Mouse (Mus musculus): Measurements from ENCODE around the gene Hexa. TPM values are rescaled to one million over a fixed set of nuclear protein-coding genes. Genes with fewer than 3 reads are reported as not detected.

Gene Hexa
- total and polyA plus RNA-seq, 2 experiments from 2014 or later, result 42.2 to 90.9 TPM

DNA sequence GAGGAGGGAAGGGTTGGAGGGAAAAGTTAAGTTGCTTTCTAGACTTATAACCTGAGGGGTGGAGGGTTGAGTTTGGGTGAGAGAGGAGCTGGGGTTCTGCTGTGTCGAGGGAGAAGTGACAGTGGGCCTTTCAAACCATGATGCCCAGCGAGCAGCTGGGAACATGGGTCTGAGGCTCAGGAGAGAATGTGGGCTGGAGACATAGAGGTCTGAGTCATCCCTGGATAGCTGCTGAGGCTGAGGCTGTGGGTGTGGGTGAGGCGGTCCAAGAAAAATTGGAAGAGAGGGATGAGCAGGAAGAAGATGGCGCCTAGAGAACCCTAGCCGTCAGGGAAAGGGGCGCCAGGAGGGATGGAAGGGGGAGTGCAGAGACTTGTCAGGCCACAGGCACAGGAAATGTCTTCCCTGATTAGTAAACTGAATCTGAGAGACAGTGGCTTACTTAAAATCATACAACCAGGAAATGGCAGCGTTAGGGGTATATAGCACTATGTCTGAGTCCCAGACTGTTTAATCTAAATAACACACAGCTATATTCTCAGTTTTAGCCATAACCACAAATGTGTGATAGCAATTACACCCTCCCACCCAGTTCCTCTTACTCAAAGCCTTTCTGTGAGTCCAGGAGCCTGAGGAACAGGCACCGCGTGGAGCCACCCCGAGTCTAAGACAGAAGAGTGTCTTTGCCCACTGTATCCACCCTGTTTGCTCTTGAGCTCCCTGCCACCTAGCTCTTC lies 50.5 kb downstream of the Hexa start:
- Histone ChIP-seq H3K4me2 (ENCODE audit: low read depth, low read length) (no peak overlapping the region), H3K9ac (replicated peaks; ENCODE audit: low read depth, low read length) (no peak overlapping the region), H3K27me3 (ENCODE audit: control insufficient read depth, insufficient read depth, low read length) (0 out of 2 replicates have a peak, but pooled peaks cover 6% of the 10 kb centered on the region), H3K36me3 (replicated peaks; ENCODE audit: control insufficient read depth, insufficient read depth, low read length) (no peaks in the 10 kb centered on the region), H3K4me3 (ENCODE audit: low read depth, low read length) (no peak overlapping the region), H3K4me1 (ENCODE audit: control insufficient read depth, insufficient read depth) (0 out of 2 replicates have a peak, but pooled peaks cover 5% of the 10 kb centered on the region), H3K27ac (ENCODE audit: low read depth) (no peak overlapping the region), H3K9me3 (replicated peaks; ENCODE audit: control insufficient read depth, low read length) (no peaks in the 10 kb centered on the region)
- no peak for ATAC-seq (ENCODE audit: insufficient read depth, low read depth)
- DNase-seq (ENCODE audit: low spot score), result no peak
- TF ChIP-seq CTCF (IDR thresholded peaks at IDR 0.05; ENCODE audit: low read depth) (no peak), EP300 (IDR thresholded peaks at IDR 0.05; ENCODE audit: low read depth) (no peak)
- WGBS, result 66% methylated on average over 10 of the region's 10 CpGs

GRCm38 (mm10) chr9:59601661-59602060 lies 62.3 kb downstream of the Hexa start:
- Histone ChIP-seq H3K4me3 (ENCODE audit: low read depth, low read length) (no peak overlapping the region), H3K4me2 (ENCODE audit: low read depth, low read length) (no peak overlapping the region), H3K36me3 (replicated peaks; ENCODE audit: control insufficient read depth, insufficient read depth, low read length) (no peaks in the 10 kb centered on the region), H3K4me1 (ENCODE audit: control insufficient read depth, insufficient read depth) (no peaks in the 10 kb centered on the region), H3K27me3 (ENCODE audit: control insufficient read depth, insufficient read depth, low read length) (peaks cover 27% of the 10 kb centered on the region), H3K27ac (ENCODE audit: low read depth) (no peak overlapping the region), H3K9ac (replicated peaks; ENCODE audit: low read depth, low read length) (no peak overlapping the region), H3K9me3 (replicated peaks; ENCODE audit: control insufficient read depth, low read length) (no peaks in the 10 kb centered on the region)
- no peak for TF ChIP-seq EP300 (IDR thresholded peaks at IDR 0.05; ENCODE audit: low read depth)
- TF ChIP-seq CTCF (IDR thresholded peaks at IDR 0.05; ENCODE audit: low read depth), result no peak
- DNase-seq (ENCODE audit: low spot score) (no peak), ATAC-seq (ENCODE audit: insufficient read depth, low read depth) (no peak)
- 64% methylated on average over 8 of the region's 8 CpGs for whole genome bisulfite sequencing

GRCm38 (mm10) chr9:59605967-59606366 lies 66.6 kb downstream of the Hexa start:
- H3K4me3 ChIP-seq (ENCODE audit: low read depth, low read length), result no peak overlapping the region
- DNase-seq (ENCODE audit: low spot score) (no peak), ATAC-seq (ENCODE audit: insufficient read depth, low read depth) (no peak)
- peaks cover 27% of the 10 kb centered on the region for H3K27me3 ChIP-seq (ENCODE audit: control insufficient read depth, insufficient read depth, low read length)
- no peak overlapping the region for H3K4me2 ChIP-seq (ENCODE audit: low read depth, low read length)
- H3K9ac ChIP-seq (replicated peaks; ENCODE audit: low read depth, low read length), result no peak overlapping the region
- H3K9me3 ChIP-seq (replicated peaks; ENCODE audit: control insufficient read depth, low read length), result no peaks in the 10 kb centered on the region
- WGBS, result 51% methylated on average over 6 of the region's 6 CpGs
- no peaks in the 10 kb centered on the region for H3K36me3 ChIP-seq (replicated peaks; ENCODE audit: control insufficient read depth, insufficient read depth, low read length)
- H3K4me1 ChIP-seq (ENCODE audit: control insufficient read depth, insufficient read depth), result no peaks in the 10 kb centered on the region
- no peak overlapping the region for H3K27ac ChIP-seq (ENCODE audit: low read depth)
- no peak for TF ChIP-seq EP300 (IDR thresholded peaks at IDR 0.05; ENCODE audit: low read depth)
- TF ChIP-seq CTCF (IDR thresholded peaks at IDR 0.05; ENCODE audit: low read depth), result no peak

GRCm38 (mm10) chr9:59610950-59611349 lies 71.6 kb downstream of the Hexa start:
- no peak overlapping the region for H3K9ac ChIP-seq (replicated peaks; ENCODE audit: low read depth, low read length)
- H3K27me3 ChIP-seq (ENCODE audit: control insufficient read depth, insufficient read depth, low read length), result no peaks in the 10 kb centered on the region
- H3K9me3 ChIP-seq (replicated peaks; ENCODE audit: control insufficient read depth, low read length), result no peaks in the 10 kb centered on the region
- no peak for DNase-seq (ENCODE audit: low spot score)
- H3K27ac ChIP-seq (ENCODE audit: low read depth), result no peak overlapping the region
- ATAC-seq (ENCODE audit: insufficient read depth, low read depth), result no peak
- no peak overlapping the region for H3K4me2 ChIP-seq (ENCODE audit: low read depth, low read length)
- H3K36me3 ChIP-seq (replicated peaks; ENCODE audit: control insufficient read depth, insufficient read depth, low read length), result no peaks in the 10 kb centered on the region
- no peak for TF ChIP-seq EP300 (IDR thresholded peaks at IDR 0.05; ENCODE audit: low read depth)
- TF ChIP-seq CTCF (IDR thresholded peaks at IDR 0.05; ENCODE audit: low read depth), result no peak
- no peak overlapping the region for H3K4me3 ChIP-seq (ENCODE audit: low read depth, low read length)
- H3K4me1 ChIP-seq (ENCODE audit: control insufficient read depth, insufficient read depth), result no peaks in the 10 kb centered on the region
- 82% methylated on average over 2 of the region's 2 CpGs for WGBS

Other genes with a start within 250 kb of the Hexa start
- 17.4 and 18.4 TPM in 2 replicates for gene Adpgk, start 248.0 kb upstream of the Hexa start, total RNA-seq (2014; rRNA removed; ENCODE audit: low replicate concordance)
- gene Adpgk, start 248.0 kb upstream of the Hexa start, polyA plus RNA-seq (2015; fragmentation: Nextera tagmentation; extraction: Ambion mirVana), result 10.1 and 11.1 TPM in 2 replicates
- gene Bbs4, start 186.0 kb upstream of the Hexa start, total RNA-seq (2014; rRNA removed; ENCODE audit: low replicate concordance), result 1.7 and 3.1 TPM in 2 replicates
- 5.1 TPM in 2 replicates for gene Bbs4, start 186.0 kb upstream of the Hexa start, polyA plus RNA-seq (2015; fragmentation: Nextera tagmentation; extraction: Ambion mirVana)
- 31.9 and 70.4 TPM in 2 replicates for gene Arih1, start 52.9 kb upstream of the Hexa start, total RNA-seq (2014; rRNA removed; ENCODE audit: low replicate concordance)
- gene Arih1, start 52.9 kb upstream of the Hexa start, polyA plus RNA-seq (2015; fragmentation: Nextera tagmentation; extraction: Ambion mirVana), result 7.8 and 7.9 TPM in 2 replicates
- gene Tmem202, start 307 bp downstream of the Hexa start, total RNA-seq (2014; rRNA removed; ENCODE audit: low replicate concordance), result not detected in 2 replicates
- gene Tmem202, start 307 bp downstream of the Hexa start, polyA plus RNA-seq (2015; fragmentation: Nextera tagmentation; extraction: Ambion mirVana), result 0.47 and 0.63 TPM in 2 replicates
- gene Celf6, start 38.4 kb downstream of the Hexa start, total RNA-seq (2014; rRNA removed; ENCODE audit: low replicate concordance), result not detected in 2 replicates
- 0.04 TPM in 1 of 2 replicates, not detected in the other for gene Celf6, start 38.4 kb downstream of the Hexa start, polyA plus RNA-seq (2015; fragmentation: Nextera tagmentation; extraction: Ambion mirVana)
- 22.5 and 32.7 TPM in 2 replicates for gene Parp6, start 77.7 kb downstream of the Hexa start, total RNA-seq (2014; rRNA removed; ENCODE audit: low replicate concordance)
- gene Parp6, start 77.7 kb downstream of the Hexa start, polyA plus RNA-seq (2015; fragmentation: Nextera tagmentation; extraction: Ambion mirVana), result 13.7 and 14.4 TPM in 2 replicates
- 1,588 and 1,940 TPM in 2 replicates for gene Pkm, start 116.8 kb downstream of the Hexa start, total RNA-seq (2014; rRNA removed; ENCODE audit: low replicate concordance)
- 1,219 and 1,312 TPM in 2 replicates for gene Pkm, start 116.8 kb downstream of the Hexa start, polyA plus RNA-seq (2015; fragmentation: Nextera tagmentation; extraction: Ambion mirVana)
- not detected in 2 replicates for gene Gramd2, start 140.6 kb downstream of the Hexa start, total RNA-seq (2014; rRNA removed; ENCODE audit: low replicate concordance)
- 0.15 and 0.16 TPM in 2 replicates for gene Gramd2, start 140.6 kb downstream of the Hexa start, polyA plus RNA-seq (2015; fragmentation: Nextera tagmentation; extraction: Ambion mirVana)
- gene Senp8, start 211.2 kb downstream of the Hexa start, total RNA-seq (2014; rRNA removed; ENCODE audit: low replicate concordance), result 5.2 and 26.7 TPM in 2 replicates
- gene Senp8, start 211.2 kb downstream of the Hexa start, polyA plus RNA-seq (2015; fragmentation: Nextera tagmentation; extraction: Ambion mirVana), result 8.7 and 9.6 TPM in 2 replicates
- gene Myo9a, start 211.4 kb downstream of the Hexa start, total RNA-seq (2014; rRNA removed; ENCODE audit: low replicate concordance), result 12.2 and 13.0 TPM in 2 replicates
- 4.3 and 4.5 TPM in 2 replicates for gene Myo9a, start 211.4 kb downstream of the Hexa start, polyA plus RNA-seq (2015; fragmentation: Nextera tagmentation; extraction: Ambion mirVana)